Mouse (Mus musculus): ENCODE results near the gene Spsb2. TPM values are rescaled to one million over a fixed set of nuclear protein-coding genes. Genes with fewer than 3 reads are reported as not detected.
"Not testable (repeated sequence)": the region's sequence is repeated elsewhere in the genome, so short reads cannot be mapped to it uniquely, and the experiment has no call there.

The Spsb2 gene
- polyA plus RNA-seq, 1 experiment: 24.4 TPM

GRCm38 (mm10) chr6:124817125-124817524 is 8.7 kb downstream of the Spsb2 start:
- DNase-seq (ENCODE audit: low spot score): no peak

DNA sequence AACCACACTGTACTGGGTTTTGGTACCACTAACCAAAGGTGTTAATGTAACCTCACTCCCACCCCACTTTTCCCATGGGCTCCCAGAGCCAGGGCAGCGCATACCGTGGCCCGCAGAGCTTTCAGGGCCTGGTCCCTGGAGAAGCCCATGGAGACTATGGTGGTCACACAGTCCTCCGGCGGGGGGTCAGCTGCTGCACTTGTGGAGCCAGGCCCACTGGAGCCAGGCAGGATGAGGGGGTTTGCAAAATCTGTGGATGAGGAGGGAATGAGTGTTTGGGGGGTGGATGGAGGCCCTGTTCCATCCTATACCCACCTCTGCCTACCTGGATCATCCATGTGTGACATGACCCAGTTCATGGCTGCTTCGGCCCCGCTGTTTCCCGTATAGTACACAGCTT is 9.1 kb downstream of the Spsb2 start:
- DNase-seq (ENCODE audit: low spot score): no peak

GRCm38 (mm10) chr6:124817971-124818370 is 9.5 kb downstream of the Spsb2 start:
- no peak for DNase-seq (ENCODE audit: low spot score)

DNA sequence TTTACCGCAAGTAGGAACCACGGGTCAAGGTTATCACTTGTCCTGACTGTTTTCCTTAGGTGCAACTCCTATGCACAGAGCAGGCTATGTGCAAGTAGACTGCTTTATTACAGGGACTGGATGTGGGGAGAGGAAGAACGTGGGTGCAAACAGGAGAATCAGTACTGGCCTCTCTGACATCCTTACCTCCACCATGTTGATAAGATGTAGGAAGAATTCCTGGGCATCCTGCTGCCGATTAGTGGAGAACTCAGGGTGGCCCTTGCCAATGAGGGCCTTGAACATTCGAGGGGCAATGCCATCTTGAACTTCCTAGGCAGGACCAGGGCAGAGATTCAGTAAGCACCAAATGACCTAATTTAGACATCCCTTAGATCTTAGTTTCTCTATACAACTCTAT is 12.4 kb downstream of the Spsb2 start:
- DNase-seq (ENCODE audit: low spot score): no peak

DNA sequence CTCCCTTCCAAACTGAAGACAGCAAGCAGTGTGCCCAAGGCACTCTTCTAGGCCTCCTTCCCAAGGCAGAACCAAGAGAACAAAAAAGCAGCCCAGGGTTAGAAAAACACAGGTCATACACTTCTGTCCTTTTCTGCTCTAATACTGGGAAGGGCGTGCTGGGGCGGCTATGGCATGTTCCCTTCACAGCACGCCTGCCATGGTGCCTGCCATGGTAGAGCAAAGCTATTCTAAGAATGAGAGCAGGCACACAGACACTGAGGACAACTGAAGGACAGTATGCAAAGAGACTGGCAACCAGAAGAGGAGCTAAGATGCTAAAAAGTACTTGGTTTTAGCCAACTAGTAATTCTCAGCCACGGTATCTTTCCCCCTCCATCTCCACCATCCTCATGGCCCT is 13.6 kb downstream of the Spsb2 start:
- DNase-seq (ENCODE audit: low spot score): no peak

GRCm38 (mm10) chr6:124828101-124828592 is 19.7 kb downstream of the Spsb2 start:
- no peak for DNase-seq (ENCODE audit: low spot score)

DNA sequence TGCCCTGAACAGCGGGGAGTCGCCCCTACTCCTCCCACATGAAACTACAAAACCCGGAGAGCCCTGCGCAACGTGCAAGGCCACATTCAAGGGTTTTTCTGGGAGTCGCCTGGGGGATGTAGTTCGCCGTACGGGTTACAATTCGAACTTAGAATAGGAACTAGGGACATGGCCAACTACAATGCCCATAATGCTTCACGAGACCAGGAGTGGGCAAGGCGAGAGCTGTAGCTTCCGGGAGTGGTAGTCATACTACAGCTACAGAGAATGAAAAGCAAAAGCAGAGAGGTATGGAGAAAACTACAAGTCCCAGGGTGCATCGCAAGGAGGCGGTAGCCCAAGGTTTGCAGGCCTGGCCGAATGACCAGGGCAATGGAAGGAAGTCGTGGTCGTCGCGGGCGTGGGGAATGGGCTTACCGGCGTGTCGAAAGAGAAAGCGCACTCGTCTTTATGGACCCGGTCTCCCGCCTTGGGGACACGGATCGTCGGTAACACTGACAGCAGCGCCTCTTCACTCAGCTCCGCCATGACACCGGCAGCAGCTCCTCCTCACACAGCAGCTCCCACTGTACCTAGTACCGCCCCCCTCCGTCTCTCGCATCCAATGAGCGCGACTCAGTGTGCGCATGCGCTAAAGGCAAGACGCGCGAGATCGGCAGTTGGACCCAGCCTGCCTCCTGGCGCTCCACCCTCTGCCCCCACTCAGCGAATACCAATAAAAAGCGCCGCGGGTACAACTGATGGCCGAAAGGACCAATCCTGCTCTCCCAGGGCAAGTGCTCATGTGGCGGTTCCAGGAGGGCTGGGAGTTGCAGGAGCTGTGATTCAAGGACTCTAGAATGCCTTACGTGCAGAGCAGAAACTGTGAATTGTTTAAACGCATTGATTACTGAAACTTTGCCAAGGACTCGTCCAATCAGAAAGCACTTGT is 20.7 kb downstream of the Spsb2 start, which contains the start of the genes Usp5 and Cdca3:
Usp5 (minus strand) TSS at position 617 of the 931 bp plus-strand sequence.
Cdca3 (plus strand) TSS at position 680 of the 931 bp plus-strand sequence.
- DNase-seq (ENCODE audit: low spot score): peak; percentile 94

DNA sequence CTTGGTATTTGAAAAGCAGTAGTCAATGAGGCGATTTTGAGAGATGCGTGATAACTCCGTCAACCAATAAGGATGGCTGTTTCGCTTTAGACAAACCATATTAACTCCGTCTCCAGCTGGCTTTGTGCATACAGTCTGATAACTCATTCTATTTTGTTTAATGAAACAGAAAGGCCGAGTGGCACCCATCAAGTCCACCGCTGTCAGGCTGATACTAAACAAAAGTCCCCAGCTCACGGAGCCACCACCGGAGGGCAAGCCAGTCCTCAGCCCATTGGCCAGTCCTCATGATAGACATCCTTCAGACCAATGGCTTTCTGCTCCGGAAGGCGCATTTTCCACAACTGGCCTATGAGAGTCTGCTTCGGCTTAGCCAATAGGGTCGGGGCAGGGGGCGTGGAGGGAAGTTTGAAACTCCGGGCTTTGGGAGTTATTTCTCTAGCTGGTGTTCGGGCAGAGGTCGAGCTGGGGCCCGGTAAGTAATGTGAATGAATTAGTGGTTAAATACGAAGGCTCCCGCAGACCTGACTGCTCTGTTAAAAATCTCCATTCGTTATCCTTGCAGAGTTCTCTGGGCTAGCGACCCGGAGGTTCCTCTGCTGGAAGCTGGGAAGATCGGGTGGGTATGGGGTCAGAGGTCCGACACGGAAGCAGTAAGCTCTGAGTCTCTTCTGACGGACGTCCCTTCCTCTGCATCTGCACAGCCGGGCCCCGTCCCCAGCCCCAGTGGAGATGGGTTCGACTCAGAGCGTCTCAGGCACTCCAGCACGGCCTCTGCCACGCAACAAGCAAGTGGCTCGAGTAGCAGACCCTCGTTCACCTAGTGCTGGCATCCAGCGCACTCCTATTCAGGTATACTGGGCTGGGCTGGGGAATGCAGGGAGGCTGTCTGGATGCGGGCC is 21.6 kb downstream of the Spsb2 start:
- DNase-seq (ENCODE audit: low spot score): peak; percentile 80

DNA sequence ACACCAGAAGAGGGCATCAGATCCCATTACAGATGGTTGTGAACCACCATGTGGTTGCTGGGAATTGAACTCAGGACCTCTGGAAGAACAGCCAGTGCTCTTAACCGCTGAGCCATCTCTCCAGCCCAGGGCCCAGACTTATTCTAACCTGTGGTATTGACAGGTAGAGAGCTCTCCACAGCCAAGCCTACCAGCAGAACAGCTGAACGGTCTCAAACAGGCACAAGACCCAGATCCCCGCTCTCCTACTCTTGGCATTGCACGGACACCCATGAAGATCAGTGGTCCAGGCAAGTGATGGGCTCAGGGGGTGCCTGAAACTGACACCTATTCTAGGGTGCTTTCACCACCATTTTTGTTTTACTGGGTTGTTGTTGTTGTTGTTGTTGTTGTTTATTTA is 22.7 kb downstream of the Spsb2 start:
- not testable (repeated sequence) for DNase-seq (ENCODE audit: low spot score)

- DNase-seq (ENCODE audit: low spot score): no peak
These were observed 23.2 kb downstream of the Spsb2 start for GRCm38 (mm10) chr6:124831649-124832048.

DNA sequence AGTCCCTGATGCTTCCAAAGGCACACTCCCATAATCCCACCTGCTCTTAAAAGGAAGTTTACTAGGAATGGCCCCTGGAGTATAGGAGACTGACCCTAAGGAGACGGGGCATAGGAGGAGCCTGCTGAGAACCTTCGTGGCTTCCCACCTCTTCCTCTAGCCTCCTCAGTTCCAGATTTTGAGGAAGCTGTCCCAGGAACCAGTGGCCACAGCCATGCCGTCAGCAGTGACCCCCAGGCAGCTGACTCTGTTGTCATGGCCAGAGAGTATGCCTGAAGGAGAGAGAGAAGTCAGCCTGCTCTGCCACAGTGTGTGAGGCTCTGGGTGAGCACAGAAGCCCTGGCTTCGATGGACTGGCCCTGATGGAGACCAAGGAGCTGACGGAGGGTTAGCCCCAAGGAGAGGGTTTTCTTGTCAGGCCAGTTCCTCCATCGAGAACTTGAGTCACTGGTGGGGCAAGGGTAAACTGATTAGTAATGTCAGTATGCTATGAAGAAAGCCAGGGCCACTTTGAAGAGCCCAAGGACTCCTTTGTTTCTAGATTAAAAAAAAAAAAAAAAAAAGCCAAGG is 26.1 kb downstream of the Spsb2 start:
- DNase-seq (ENCODE audit: low spot score): no peak

GRCm38 (mm10) chr6:124835531-124835930 is 27.1 kb downstream of the Spsb2 start:
- no peak for DNase-seq (ENCODE audit: low spot score)

DNA sequence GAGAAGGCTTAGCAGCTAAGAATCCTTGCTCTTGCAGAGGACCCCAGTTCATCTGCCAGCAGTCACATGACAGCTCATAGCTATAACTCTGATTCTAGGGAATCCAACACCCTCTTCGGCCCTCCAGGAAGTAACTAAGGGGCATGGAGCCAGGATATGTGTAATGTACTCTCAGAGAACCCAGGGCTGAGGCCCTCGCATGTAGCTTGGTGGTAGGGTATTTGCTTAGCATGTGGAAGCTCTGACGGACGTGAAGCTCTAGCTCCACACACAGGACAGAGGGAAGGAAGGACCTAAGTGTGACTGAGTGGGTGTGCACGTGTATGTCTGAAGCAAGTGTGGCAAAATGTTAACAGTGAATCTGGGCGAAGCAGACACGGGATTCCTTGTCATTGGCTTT is 27.9 kb downstream of the Spsb2 start:
- DNase-seq (ENCODE audit: low spot score): no peak

GRCm38 (mm10) chr6:124839805-124840204 is 31.3 kb downstream of the Spsb2 start:
- DNase-seq (ENCODE audit: low spot score): no peak

DNA sequence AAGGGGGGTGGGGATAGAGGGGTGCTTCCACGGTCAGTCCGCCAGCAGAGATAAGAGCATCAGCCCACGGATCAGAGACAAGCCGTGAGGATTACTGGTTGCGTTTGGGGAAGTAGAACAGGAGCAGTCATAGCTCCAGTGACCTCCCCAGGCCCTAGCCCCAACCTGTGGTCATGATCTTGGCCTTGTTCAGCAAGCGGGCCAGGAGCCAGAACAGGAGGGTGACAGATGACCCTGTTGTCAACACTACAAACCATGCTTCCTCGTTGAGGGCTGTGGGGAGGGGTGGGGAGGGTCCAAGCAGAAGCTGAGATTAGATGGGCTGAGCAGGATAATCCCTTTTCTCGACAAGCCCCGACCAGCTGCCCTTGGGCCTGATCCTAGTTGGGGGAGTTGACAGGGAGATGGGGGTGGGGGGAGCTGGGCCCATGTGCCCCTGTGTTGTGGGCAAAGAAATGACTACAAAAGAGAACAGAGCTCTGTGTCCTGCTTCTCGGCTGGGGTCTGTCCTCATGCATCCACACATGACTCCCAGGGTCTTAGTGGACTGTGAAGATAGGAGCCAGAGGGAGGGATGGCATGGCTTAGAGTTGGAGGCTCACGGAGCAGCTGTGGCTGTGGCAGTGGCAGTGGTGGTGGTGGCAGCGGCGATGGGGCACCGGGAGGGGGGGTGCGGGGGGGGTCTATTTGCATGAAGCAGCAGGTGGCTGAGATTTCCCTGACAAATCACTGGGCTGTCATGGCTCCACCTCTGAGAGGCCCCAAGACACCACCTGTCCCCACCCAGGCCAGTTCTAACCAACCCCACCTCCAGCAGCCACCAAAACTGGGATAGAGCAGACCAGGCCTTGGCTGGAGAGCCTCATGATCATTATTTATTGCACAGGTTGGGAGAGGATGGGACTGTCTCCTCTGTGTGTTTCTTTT is 32.0 kb downstream of the Spsb2 start, which contains the start of gene Gnb3:
Gnb3 (minus strand) TSS at position 35 of the 927 bp plus-strand sequence.
- no peak for DNase-seq (ENCODE audit: low spot score)

DNA sequence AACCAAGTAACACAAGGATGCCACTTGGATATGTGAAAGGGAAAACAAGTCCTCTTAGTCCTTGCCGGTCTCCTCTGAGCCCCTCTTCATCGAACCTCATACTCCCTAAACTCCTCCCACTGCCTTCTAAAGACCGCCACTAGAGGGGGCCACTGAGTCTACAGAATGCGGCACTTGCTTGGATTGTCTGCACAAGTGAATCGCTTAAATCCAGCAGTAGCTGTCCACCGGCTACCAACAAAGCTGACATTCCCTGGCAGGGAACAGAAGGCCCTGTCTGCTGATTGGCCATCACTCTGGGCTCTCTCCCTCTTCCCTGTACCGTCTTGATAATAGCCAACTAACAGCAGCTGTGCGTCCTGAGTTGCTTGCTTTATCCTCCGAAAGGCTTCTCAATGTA is 38.8 kb downstream of the Spsb2 start:
- DNase-seq (ENCODE audit: low spot score): peak; percentile 71

DNA sequence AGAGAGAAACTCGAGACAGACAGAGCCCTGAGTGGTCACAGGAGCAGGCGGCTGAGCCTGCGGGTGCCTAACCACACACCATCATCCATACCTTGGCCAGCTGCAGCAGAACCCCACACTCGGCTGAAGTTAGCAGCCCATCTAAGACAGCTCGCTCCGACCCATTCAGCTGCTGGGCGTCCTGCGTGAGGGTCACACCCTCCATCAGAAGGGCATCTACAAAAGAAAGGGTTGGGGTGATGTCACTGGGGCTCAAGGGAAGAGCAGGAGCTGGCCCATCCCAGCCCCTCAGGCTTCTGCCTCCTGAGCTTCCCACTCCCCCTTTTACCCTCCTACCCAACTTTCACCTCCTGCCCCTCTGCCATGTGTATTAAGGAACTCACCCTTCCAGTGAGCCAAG is 42.1 kb downstream of the Spsb2 start:
- DNase-seq (ENCODE audit: low spot score): no peak

- DNase-seq (ENCODE audit: low spot score): no peak
These were observed 46.2 kb downstream of the Spsb2 start for GRCm38 (mm10) chr6:124854647-124855046.

DNA sequence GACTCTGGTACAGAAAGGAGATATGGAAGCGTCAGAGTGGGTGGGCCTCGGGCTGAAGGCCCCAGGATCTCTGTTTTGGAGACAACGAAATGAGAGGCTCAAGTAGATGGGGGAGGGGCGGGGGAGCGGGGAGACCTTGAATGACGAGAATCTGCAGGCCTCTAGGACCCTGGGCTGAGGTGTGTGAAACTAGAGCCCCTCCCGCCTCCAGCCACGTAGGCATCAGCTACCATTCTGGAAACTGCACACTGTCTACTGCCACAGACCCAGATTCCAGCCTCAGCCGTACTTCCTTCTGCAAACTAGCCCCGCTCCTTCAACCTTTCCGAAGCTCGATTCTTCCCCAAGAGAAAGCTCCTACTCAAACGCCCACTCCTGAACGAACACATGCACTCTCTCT is 47.9 kb downstream of the Spsb2 start:
- DNase-seq (ENCODE audit: low spot score): no peak
